Mouse (Mus musculus): ENCODE data around the gene Gatad2b. TPM values are rescaled to one million over a fixed set of nuclear protein-coding genes. Genes with fewer than 3 reads are reported as not detected.
"Not testable (repeated sequence)": the region's sequence is repeated elsewhere in the genome, so short reads cannot be mapped to it uniquely, and the experiment has no call there.

Gatad2b gene
- polyA plus RNA-seq, 1 experiment from 2014 or later: 12.1 TPM

DNA sequence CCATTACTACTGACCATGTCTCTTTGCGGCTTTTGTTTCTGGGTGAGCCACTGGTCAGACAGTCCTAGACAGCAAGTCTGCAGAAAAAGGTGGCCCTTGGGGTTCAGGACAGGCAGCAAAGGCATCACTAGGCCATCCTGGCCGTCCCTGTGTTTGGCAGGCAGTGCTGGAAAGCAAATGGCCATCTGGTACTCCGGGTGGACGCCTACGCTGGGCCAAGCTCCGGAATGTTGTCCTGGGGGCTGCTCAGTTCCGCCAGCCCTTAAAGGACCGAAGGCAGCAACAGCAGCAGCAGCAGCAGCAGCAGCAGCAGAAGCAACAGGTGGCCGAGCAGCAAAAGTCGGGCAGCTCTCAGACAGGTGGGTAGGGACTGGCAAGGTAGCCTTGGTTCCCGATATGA is 17.7 kb upstream of the Gatad2b start:
- Histone ChIP-seq H3K36me3 (ENCODE audit: control insufficient read depth, insufficient read depth, low read length) (peaks cover 27% of the 10 kb centered on the region), H3K9me3 (ENCODE audit: control insufficient read depth, low read length) (no peaks in the 10 kb centered on the region), H3K27me3 (replicated peaks; ENCODE audit: control insufficient read depth, insufficient read depth, low read length) (no peaks in the 10 kb centered on the region), H3K9ac (ENCODE audit: low read depth, low read length) (no peak overlapping the region), H3K4me3 (ENCODE audit: low read length) (no peak overlapping the region), H3K4me2 (ENCODE audit: low read length) (no peak overlapping the region), H3K27ac (ENCODE audit: low read depth, low read length) (no peak overlapping the region), H3K4me1 (ENCODE audit: control insufficient read depth, insufficient read depth, low read depth, low read length) (no peaks in the 10 kb centered on the region)
- ATAC-seq: no peak
- WGBS: 92% methylated on average over 11 of the region's 11 CpGs

GRCm38 (mm10) chr3:90276858-90277257 is 16.1 kb upstream of the Gatad2b start:
- H3K27me3 ChIP-seq (replicated peaks; ENCODE audit: control insufficient read depth, insufficient read depth, low read length): no peaks in the 10 kb centered on the region
- no peak overlapping the region for H3K27ac ChIP-seq (ENCODE audit: low read depth, low read length)
- no peaks in the 10 kb centered on the region for H3K9me3 ChIP-seq (ENCODE audit: control insufficient read depth, low read length)
- no peak overlapping the region for H3K4me2 ChIP-seq (ENCODE audit: low read length)
- 51% methylated on average over 15 of the region's 16 CpGs for WGBS
- no peak overlapping the region for H3K9ac ChIP-seq (ENCODE audit: low read depth, low read length)
- no peak for ATAC-seq
- no peaks in the 10 kb centered on the region for H3K4me1 ChIP-seq (ENCODE audit: control insufficient read depth, insufficient read depth, low read depth, low read length)
- H3K4me3 ChIP-seq (ENCODE audit: low read length): no peak overlapping the region
- peaks cover 30% of the 10 kb centered on the region for H3K36me3 ChIP-seq (ENCODE audit: control insufficient read depth, insufficient read depth, low read length)

GRCm38 (mm10) chr3:90277793-90278192 is 15.2 kb upstream of the Gatad2b start:
- H3K27me3 ChIP-seq (replicated peaks; ENCODE audit: control insufficient read depth, insufficient read depth, low read length): no peaks in the 10 kb centered on the region
- H3K9me3 ChIP-seq (ENCODE audit: control insufficient read depth, low read length): no peaks in the 10 kb centered on the region
- H3K4me3 ChIP-seq (ENCODE audit: low read length): no peak overlapping the region
- H3K4me2 ChIP-seq (ENCODE audit: low read length): no peak overlapping the region
- no peak overlapping the region for H3K27ac ChIP-seq (ENCODE audit: low read depth, low read length)
- H3K36me3 ChIP-seq (ENCODE audit: control insufficient read depth, insufficient read depth, low read length): peaks cover 23% of the 10 kb centered on the region
- H3K4me1 ChIP-seq (ENCODE audit: control insufficient read depth, insufficient read depth, low read depth, low read length): no peaks in the 10 kb centered on the region
- H3K9ac ChIP-seq (ENCODE audit: low read depth, low read length): no peak overlapping the region
- 91% methylated on average over 9 of the region's 9 CpGs for WGBS
- ATAC-seq: no peak

DNA sequence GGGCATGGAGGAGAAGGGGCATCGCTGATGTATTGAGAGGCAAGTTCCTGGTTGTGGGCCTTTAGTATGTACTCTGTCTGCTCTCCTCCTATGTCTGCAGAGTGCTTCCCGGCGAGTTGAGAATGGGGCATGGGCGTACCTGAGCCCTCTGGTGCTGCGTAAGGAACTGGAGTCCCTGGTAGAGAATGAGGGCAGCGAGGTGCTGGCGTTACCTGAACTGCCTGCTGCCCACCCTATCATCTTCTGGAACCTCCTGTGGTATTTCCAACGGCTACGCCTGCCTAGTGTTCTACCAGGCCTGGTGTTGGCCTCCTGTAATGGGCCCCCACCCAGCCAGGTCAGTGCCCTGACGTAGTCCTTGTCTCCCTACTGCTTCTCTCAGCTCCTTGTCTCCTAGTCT is 14.8 kb upstream of the Gatad2b start:
- no peak overlapping the region for H3K27ac ChIP-seq (ENCODE audit: low read depth, low read length)
- H3K4me3 ChIP-seq (ENCODE audit: low read length): no peak overlapping the region
- 95% methylated on average over 10 of the region's 10 CpGs for WGBS
- ATAC-seq: no peak
- no peaks in the 10 kb centered on the region for H3K9me3 ChIP-seq (ENCODE audit: control insufficient read depth, low read length)
- H3K4me2 ChIP-seq (ENCODE audit: low read length): no peak overlapping the region
- H3K27me3 ChIP-seq (replicated peaks; ENCODE audit: control insufficient read depth, insufficient read depth, low read length): no peaks in the 10 kb centered on the region
- peaks cover 22% of the 10 kb centered on the region for H3K36me3 ChIP-seq (ENCODE audit: control insufficient read depth, insufficient read depth, low read length)
- no peaks in the 10 kb centered on the region for H3K4me1 ChIP-seq (ENCODE audit: control insufficient read depth, insufficient read depth, low read depth, low read length)
- H3K9ac ChIP-seq (ENCODE audit: low read depth, low read length): no peak overlapping the region

- ATAC-seq: no peak
These were observed 13.8 kb upstream of the Gatad2b start for GRCm38 (mm10) chr3:90279216-90279615.

GRCm38 (mm10) chr3:90279743-90280142 is 13.2 kb upstream of the Gatad2b start:
- H3K4me2 ChIP-seq (ENCODE audit: low read length): no peak overlapping the region
- no peak overlapping the region for H3K9ac ChIP-seq (ENCODE audit: low read depth, low read length)
- H3K27me3 ChIP-seq (replicated peaks; ENCODE audit: control insufficient read depth, insufficient read depth, low read length): no peaks in the 10 kb centered on the region
- H3K36me3 ChIP-seq (ENCODE audit: control insufficient read depth, insufficient read depth, low read length): peaks cover 22% of the 10 kb centered on the region
- no peak overlapping the region for H3K4me3 ChIP-seq (ENCODE audit: low read length)
- H3K9me3 ChIP-seq (ENCODE audit: control insufficient read depth, low read length): no peaks in the 10 kb centered on the region
- ATAC-seq: no peak
- 99% methylated on average over 7 of the region's 7 CpGs for WGBS
- H3K27ac ChIP-seq (ENCODE audit: low read depth, low read length): no peak overlapping the region
- H3K4me1 ChIP-seq (ENCODE audit: control insufficient read depth, insufficient read depth, low read depth, low read length): no peaks in the 10 kb centered on the region

More at GRCm38 (mm10) chr3:90279216-90279615, 13.8 kb upstream of the Gatad2b start:
- no peak overlapping the region for H3K4me2 ChIP-seq (ENCODE audit: low read length)
- H3K27ac ChIP-seq (ENCODE audit: low read depth, low read length): no peak overlapping the region
- no peak overlapping the region for H3K4me3 ChIP-seq (ENCODE audit: low read length)
- H3K36me3 ChIP-seq (ENCODE audit: control insufficient read depth, insufficient read depth, low read length): peaks cover 22% of the 10 kb centered on the region
- no peak overlapping the region for H3K9ac ChIP-seq (ENCODE audit: low read depth, low read length)
- 92% methylated on average over 9 of the region's 9 CpGs for WGBS
- H3K4me1 ChIP-seq (ENCODE audit: control insufficient read depth, insufficient read depth, low read depth, low read length): no peaks in the 10 kb centered on the region
- H3K27me3 ChIP-seq (replicated peaks; ENCODE audit: control insufficient read depth, insufficient read depth, low read length): no peaks in the 10 kb centered on the region
- H3K9me3 ChIP-seq (ENCODE audit: control insufficient read depth, low read length): no peaks in the 10 kb centered on the region

GRCm38 (mm10) chr3:90280708-90281107 is 12.3 kb upstream of the Gatad2b start:
- no peak overlapping the region for H3K4me3 ChIP-seq (ENCODE audit: low read length)
- H3K4me1 ChIP-seq (ENCODE audit: control insufficient read depth, insufficient read depth, low read depth, low read length): no peaks in the 10 kb centered on the region
- no peak overlapping the region for H3K27ac ChIP-seq (ENCODE audit: low read depth, low read length)
- H3K9ac ChIP-seq (ENCODE audit: low read depth, low read length): no peak overlapping the region
- H3K27me3 ChIP-seq (replicated peaks; ENCODE audit: control insufficient read depth, insufficient read depth, low read length): no peaks in the 10 kb centered on the region
- WGBS: 85% methylated on average over 9 of the region's 9 CpGs
- H3K36me3 ChIP-seq (ENCODE audit: control insufficient read depth, insufficient read depth, low read length): peaks cover 22% of the 10 kb centered on the region
- no peak for ATAC-seq
- no peak overlapping the region for H3K4me2 ChIP-seq (ENCODE audit: low read length)
- H3K9me3 ChIP-seq (ENCODE audit: control insufficient read depth, low read length): no peaks in the 10 kb centered on the region

DNA sequence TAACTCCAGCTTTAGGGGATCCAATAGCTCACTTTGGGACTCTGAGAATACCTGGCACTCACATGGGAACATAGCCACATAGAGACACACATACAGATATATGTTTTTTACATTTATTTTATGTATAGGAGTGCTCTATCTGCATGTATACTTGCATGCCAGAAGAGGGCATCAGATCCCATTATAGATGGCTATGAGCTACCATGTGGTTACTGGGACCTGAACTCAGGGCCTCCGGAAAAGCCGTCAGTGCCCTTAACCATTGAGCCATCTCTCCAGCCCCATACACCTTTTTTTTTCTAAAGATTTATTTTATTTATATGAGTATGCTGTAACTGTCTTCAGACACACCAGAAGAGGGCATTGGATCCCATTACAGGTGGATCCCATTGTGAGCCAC is 8.8 kb upstream of the Gatad2b start:
- no peak for ATAC-seq
- Histone ChIP-seq H3K36me3 (ENCODE audit: control insufficient read depth, insufficient read depth, low read length) (peaks cover 9% of the 10 kb centered on the region), H3K9me3 (ENCODE audit: control insufficient read depth, low read length) (no peaks in the 10 kb centered on the region), H3K9ac (ENCODE audit: low read depth, low read length) (no peak overlapping the region), H3K4me2 (ENCODE audit: low read length) (no peak overlapping the region), H3K4me3 (ENCODE audit: low read length) (no peak overlapping the region), H3K27me3 (replicated peaks; ENCODE audit: control insufficient read depth, insufficient read depth, low read length) (no peaks in the 10 kb centered on the region), H3K27ac (ENCODE audit: low read depth, low read length) (no peak overlapping the region), H3K4me1 (ENCODE audit: control insufficient read depth, insufficient read depth, low read depth, low read length) (no peaks in the 10 kb centered on the region)
- 96% methylated on average over 2 of the region's 2 CpGs for WGBS

GRCm38 (mm10) chr3:90289403-90289802 is 3.6 kb upstream of the Gatad2b start:
- H3K4me2 ChIP-seq (ENCODE audit: low read length); H3K27me3 ChIP-seq (replicated peaks; ENCODE audit: control insufficient read depth, insufficient read depth, low read length); H3K36me3 ChIP-seq (ENCODE audit: control insufficient read depth, insufficient read depth, low read length); H3K9me3 ChIP-seq (ENCODE audit: control insufficient read depth, low read length); H3K9ac ChIP-seq (ENCODE audit: low read depth, low read length); H3K27ac ChIP-seq (ENCODE audit: low read depth, low read length); H3K4me1 ChIP-seq (ENCODE audit: control insufficient read depth, insufficient read depth, low read depth, low read length); ATAC-seq; H3K4me3 ChIP-seq (ENCODE audit: low read length): not testable (repeated sequence)
- WGBS: 74% methylated on average over 2 of the region's 3 CpGs

DNA sequence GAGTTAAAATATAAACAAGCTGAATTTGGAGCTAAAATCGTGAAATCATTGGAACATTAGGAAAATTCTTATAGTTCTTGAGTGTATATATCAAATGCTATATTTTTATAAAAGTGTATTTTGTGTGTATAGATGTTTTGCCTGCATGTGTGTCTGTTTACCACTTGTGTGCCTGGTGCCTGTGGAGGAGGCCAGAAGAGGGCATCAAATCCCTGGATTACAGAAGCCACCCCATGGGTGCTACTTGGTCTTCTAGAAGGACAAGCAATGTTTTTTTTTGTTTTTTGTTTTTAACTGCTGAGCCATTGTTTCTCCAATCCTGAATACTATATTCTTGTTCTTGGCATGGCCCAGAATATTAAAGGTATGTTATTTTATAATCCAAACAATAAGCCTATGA is 2.4 kb upstream of the Gatad2b start:
- peaks cover 16% of the 10 kb centered on the region for H3K4me1 ChIP-seq (ENCODE audit: control insufficient read depth, insufficient read depth, low read depth, low read length)
- no peaks in the 10 kb centered on the region for H3K27me3 ChIP-seq (replicated peaks; ENCODE audit: control insufficient read depth, insufficient read depth, low read length)
- no peak overlapping the region for H3K4me2 ChIP-seq (ENCODE audit: low read length)
- H3K9me3 ChIP-seq (ENCODE audit: control insufficient read depth, low read length): no peaks in the 10 kb centered on the region
- H3K36me3 ChIP-seq (ENCODE audit: control insufficient read depth, insufficient read depth, low read length): no peaks in the 10 kb centered on the region
- ATAC-seq: no peak
- whole genome bisulfite sequencing: 85% methylated on average over 1 of the region's 1 CpGs
- no peak overlapping the region for H3K27ac ChIP-seq (ENCODE audit: low read depth, low read length)
- H3K4me3 ChIP-seq (ENCODE audit: low read length): no peak overlapping the region
- no peak overlapping the region for H3K9ac ChIP-seq (ENCODE audit: low read depth, low read length)

All from hindbrain, embryonic 16.5 days (tissue).